In genomic region chr1:185296850-185297249, GRCm38 (mm10) we compare ENCODE assay signal across 23 mouse cellular contexts.
"Had no signal": no experiment of that assay in that cellular context is flagged by ENCODE, and none has a peak within 500 bp of the region (broad histone marks: within the 10 kb centered on the region; RNA-seq: fewer than 3 reads in every experiment).

No protein-coding gene starts in this region.

- DNase-seq: liver, postnatal 0 days; lung, adult 2 months; lung, postnatal 14 days; lung, postnatal 36 days; midbrain, embryonic 14.5 days; retina, postnatal 1 day; right cerebral cortex, adult 18-20 months; right cerebral cortex, postnatal 25 days; right cerebral cortex, postnatal 4 days; spleen, adult 18-20 months; thymus, adult 18-20 months; thymus, postnatal 14 days; thymus, postnatal 36 days had no signal

- H3K9me3 ChIP-seq: lung, embryonic 15.5 days; megakaryocyte, embryonic 14.5 days; midbrain, embryonic 10.5 days; midbrain, embryonic 12.5 days; neural tube, embryonic 13.5 days; neural tube, embryonic 15.5 days had no signal

- ATAC-seq: liver, postnatal 0 days; lung, postnatal 0 days; midbrain, embryonic 16.5 days had no signal

- H3K27ac ChIP-seq: lung, embryonic 15.5 days; macrophage; midbrain, embryonic 10.5 days; midbrain, embryonic 12.5 days; neural tube, embryonic 13.5 days; neural tube, embryonic 15.5 days had no signal

- H3K27me3 ChIP-seq: lung, embryonic 15.5 days; megakaryocyte, embryonic 14.5 days; midbrain, embryonic 12.5 days; neural tube, embryonic 13.5 days; neural tube, embryonic 15.5 days had no signal

- H3K4me1 ChIP-seq: lung, embryonic 15.5 days; megakaryocyte, embryonic 14.5 days; midbrain, embryonic 10.5 days; midbrain, embryonic 12.5 days; neural tube, embryonic 13.5 days; neural tube, embryonic 15.5 days had no signal

- H3K9ac ChIP-seq: liver, postnatal 0 days; lung, embryonic 15.5 days; midbrain, embryonic 12.5 days; neural tube, embryonic 13.5 days; neural tube, embryonic 15.5 days had no signal

- H3K4me3 ChIP-seq: lung, embryonic 15.5 days; midbrain, embryonic 10.5 days; midbrain, embryonic 12.5 days; myocyte; neural tube, embryonic 13.5 days; neural tube, embryonic 15.5 days had no signal

- H3K4me2 ChIP-seq: lung, embryonic 15.5 days; midbrain, embryonic 12.5 days; neural tube, embryonic 13.5 days; neural tube, embryonic 15.5 days had no signal
